Mouse (Mus musculus) spleen, adult 12 weeks (tissue): Measurements from ENCODE around the gene Cyp4x1.

Experiments used
- DNase-seq: peaks from one replicate; pipeline ENCODE4 v3.0.0; 2022; ENCODE audit warnings: low spot score

Cyp4x1 gene

GRCm38 (mm10) chr4:115088611-115089338 lies 45.3 kb downstream of the Cyp4x1 start, which contains the start of gene Pdzk1ip1:
Pdzk1ip1 (plus strand) TSS chr4:115088708.
- peak; percentile 62 for DNase-seq

- no peak for DNase-seq
Measured at GRCm38 (mm10) chr4:115086763-115087415, 47.2 kb downstream of the Cyp4x1 start.

- no peak for DNase-seq
Measured at GRCm38 (mm10) chr4:115086257-115086656, 47.8 kb downstream of the Cyp4x1 start.

GRCm38 (mm10) chr4:115085522-115086095 lies 48.5 kb downstream of the Cyp4x1 start:
- DNase-seq, result peak; percentile 51

- DNase-seq, result no peak
Measured at GRCm38 (mm10) chr4:115083031-115083430, 51.0 kb downstream of the Cyp4x1 start.

- no peak for DNase-seq
Measured at GRCm38 (mm10) chr4:115079821-115080349, 54.2 kb downstream of the Cyp4x1 start.

- DNase-seq, result no peak
Measured at GRCm38 (mm10) chr4:115078892-115079820, 54.9 kb downstream of the Cyp4x1 start.

GRCm38 (mm10) chr4:115075204-115075915 lies 58.7 kb downstream of the Cyp4x1 start:
- no peak for DNase-seq

GRCm38 (mm10) chr4:115074789-115075188 lies 59.3 kb downstream of the Cyp4x1 start:
- DNase-seq, result no peak

GRCm38 (mm10) chr4:115071668-115072067 lies 62.4 kb downstream of the Cyp4x1 start:
- DNase-seq, result no peak

GRCm38 (mm10) chr4:115063518-115064239 lies 70.4 kb downstream of the Cyp4x1 start:
- DNase-seq, result no peak

GRCm38 (mm10) chr4:115062875-115063517 lies 71.1 kb downstream of the Cyp4x1 start:
- DNase-seq, result peak; percentile 28

- no peak for DNase-seq
Measured at GRCm38 (mm10) chr4:115062540-115062874, 71.6 kb downstream of the Cyp4x1 start.

GRCm38 (mm10) chr4:115060753-115061152 lies 73.3 kb downstream of the Cyp4x1 start:
- no peak for DNase-seq

- DNase-seq, result peak; percentile 28
Measured at GRCm38 (mm10) chr4:115059871-115060270, 74.2 kb downstream of the Cyp4x1 start.

GRCm38 (mm10) chr4:115058871-115059590 lies 75.0 kb downstream of the Cyp4x1 start:
- DNase-seq, result peak; percentile 53

- DNase-seq, result peak; percentile 37
Measured at GRCm38 (mm10) chr4:115058317-115058761, 75.7 kb downstream of the Cyp4x1 start.

- DNase-seq, result peak; percentile 42
Measured at GRCm38 (mm10) chr4:115057674-115058316, 76.3 kb downstream of the Cyp4x1 start.
